Mouse (Mus musculus) megakaryocyte, embryonic 14.5 days (primary cell): ENCODE results near the gene St7.

Experiments
- FLI1 ChIP-seq: IDR thresholded peaks from 2 replicates; pipeline ENCODE4 v1.6.1; 2012; ENCODE audit warnings: low read length, inconsistent platforms, mixed read lengths
- GATA1 ChIP-seq: IDR thresholded peaks from 3 replicates; pipeline ENCODE4 v1.6.1; 2012; ENCODE audit warnings: mixed read lengths, low read length, inconsistent platforms, borderline replicate concordance

DNA sequence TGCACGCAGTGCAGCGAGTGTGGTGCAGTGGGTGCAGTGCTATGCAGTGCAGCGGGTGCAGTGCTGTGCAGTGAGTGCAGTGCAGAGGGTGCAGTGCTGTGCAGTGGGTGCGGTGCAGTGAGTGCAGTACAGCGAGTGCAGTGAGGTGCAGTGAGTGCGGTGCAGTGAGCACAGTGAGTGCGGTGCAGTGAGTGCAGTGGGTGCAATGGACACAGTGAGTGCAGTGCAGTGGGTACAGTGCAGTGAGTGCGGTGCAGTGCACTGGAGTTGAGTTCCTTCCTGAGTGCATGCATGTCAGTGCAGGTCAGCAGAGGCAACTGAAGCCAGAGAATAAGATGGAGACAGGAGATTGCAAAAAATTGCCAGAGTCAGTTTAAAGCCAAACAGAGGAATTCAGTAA is 10.9 kb upstream of the St7 start:
- TF ChIP-seq GATA1 (no peak), FLI1 (no peak)
